8 mouse cellular contexts compared by ENCODE assay signal in the genomic region with DNA sequence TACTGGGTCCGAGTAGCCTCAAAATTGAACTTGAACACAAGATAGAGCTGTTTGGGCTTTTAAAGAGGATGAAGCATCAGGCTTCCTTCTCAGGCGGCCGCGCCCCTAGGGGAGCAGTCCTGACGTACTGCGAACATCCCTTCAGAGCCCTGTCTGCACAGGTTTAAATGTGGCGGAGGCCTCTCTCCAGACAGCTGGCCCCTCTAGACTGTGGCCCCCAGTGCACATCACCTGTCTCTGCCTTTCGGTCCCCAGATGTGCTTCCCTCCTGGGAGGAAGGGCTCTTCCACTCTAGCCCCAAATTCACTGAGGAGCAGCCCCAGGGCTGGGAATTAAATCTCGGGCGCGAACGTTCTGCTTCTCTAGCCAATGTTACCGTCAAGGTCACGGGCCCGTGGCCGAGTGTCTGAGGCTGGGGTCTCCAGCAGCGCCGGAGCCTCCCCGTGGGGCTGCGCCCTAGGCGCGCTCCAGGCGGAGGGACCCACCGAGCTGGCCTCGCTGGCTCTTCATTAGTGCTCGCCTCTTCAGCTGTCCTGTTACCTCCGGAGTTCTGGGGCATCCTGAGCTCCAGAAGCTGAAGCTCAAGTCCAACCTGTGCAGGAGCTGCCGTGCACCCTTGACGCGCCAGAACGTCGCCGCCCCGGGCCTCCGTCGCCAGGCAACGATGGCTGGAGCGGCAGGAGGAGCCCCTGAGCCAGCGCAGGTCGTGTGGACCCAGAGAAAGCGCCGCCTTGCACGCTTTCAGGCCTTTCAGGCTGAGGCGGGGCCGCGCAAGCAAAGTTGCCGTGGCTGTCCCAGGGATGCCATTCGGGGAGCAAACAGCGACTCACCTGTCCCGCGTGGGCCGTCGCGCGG. TPM values are rescaled to one million over a fixed set of nuclear protein-coding genes. Genes with fewer than 3 reads are reported as not detected.
DNase-seq lines count a peak whose midpoint lies in the region; ATAC-seq lines count a peak whose summit lies in the region.

No protein-coding gene starts in this region.

- 7% methylated on average over 55 of the region's 55 CpGs for WGBS in heart, embryonic 15.5 days
- 7% methylated on average over 55 of the region's 55 CpGs for WGBS in heart, embryonic 16.5 days
- WGBS in neural tube, embryonic 12.5 days: 3% methylated on average over 55 of the region's 55 CpGs

- no peaks in the 10 kb centered on the region for H3K9me3 ChIP-seq in heart, embryonic 15.5 days (replicated peaks)
- no peaks in the 10 kb centered on the region for H3K9me3 ChIP-seq in heart, embryonic 16.5 days (replicated peaks; ENCODE audit: control insufficient read depth, low read length)
- no peaks in the 10 kb centered on the region for H3K9me3 ChIP-seq in neural tube, embryonic 12.5 days

- DNase-seq in heart, adult 11 months: no peak
- peak; percentile 70 for DNase-seq in cerebellum, adult 9-10 months
- DNase-seq in kidney, postnatal 4 days: peak; percentile 59 to 73
- no peak for DNase-seq in gastrocnemius, adult 18-20 months (ENCODE audit: low spot score)

- no peaks in the 10 kb centered on the region for H3K36me3 ChIP-seq in heart, embryonic 15.5 days
- no peaks in the 10 kb centered on the region for H3K36me3 ChIP-seq in heart, embryonic 16.5 days (ENCODE audit: control insufficient read depth, insufficient read depth)
- H3K36me3 ChIP-seq in neural tube, embryonic 12.5 days: no peaks in the 10 kb centered on the region

- H3K27me3 ChIP-seq in heart, embryonic 15.5 days: peaks cover 51% of the 10 kb centered on the region
- peaks cover 31% of the 10 kb centered on the region for H3K27me3 ChIP-seq in heart, embryonic 16.5 days (ENCODE audit: control insufficient read depth, insufficient read depth, low read length)
- peaks cover 58% of the 10 kb centered on the region for H3K27me3 ChIP-seq in neural tube, embryonic 12.5 days (replicated peaks)

- H3K27ac ChIP-seq in heart, embryonic 15.5 days: peak overlapping the region; percentile 55
- no peak overlapping the region for H3K27ac ChIP-seq in heart, embryonic 16.5 days (ENCODE audit: low read length)
- H3K27ac ChIP-seq in neural tube, embryonic 12.5 days: no peak overlapping the region

- peak overlapping the region; percentile 63 for H3K4me3 ChIP-seq in heart, embryonic 15.5 days
- peak overlapping the region; percentile 67 for H3K4me3 ChIP-seq in heart, embryonic 16.5 days (ENCODE audit: low read length)
- H3K4me3 ChIP-seq in neural tube, embryonic 12.5 days: peak overlapping the region; percentile 49

- peak overlapping the region; percentile 64 for H3K9ac ChIP-seq in heart, embryonic 15.5 days
- peak overlapping the region; percentile 75 for H3K9ac ChIP-seq in heart, embryonic 16.5 days (ENCODE audit: low read length)
- H3K9ac ChIP-seq in neural tube, embryonic 12.5 days: peak overlapping the region; percentile 59

- H3K4me2 ChIP-seq in heart, embryonic 15.5 days: peak overlapping the region; percentile 98
- peak overlapping the region; percentile 96 for H3K4me2 ChIP-seq in heart, embryonic 16.5 days (ENCODE audit: low read depth, low read length)
- H3K4me2 ChIP-seq in neural tube, embryonic 12.5 days (replicated peaks): peak overlapping the region; percentile 97

- ATAC-seq in heart, embryonic 15.5 days (replicated peaks; ENCODE audit: insufficient number of reproducible peaks, insufficient read depth, low FRiP score, low read depth): peak; percentile 83
- ATAC-seq in heart, embryonic 16.5 days (replicated peaks; ENCODE audit: extremely low read depth, insufficient read depth, low FRiP score): peak; percentile 74
- peak; percentile 81 for ATAC-seq in neural tube, embryonic 12.5 days (ENCODE audit: low FRiP score, low read depth)
- no peak for ATAC-seq in activated CD4-positive, CD25-positive, alpha-beta regulatory T cell, adult 4 months

- peaks cover 15% of the 10 kb centered on the region for H3K4me1 ChIP-seq in heart, embryonic 15.5 days (replicated peaks)
- H3K4me1 ChIP-seq in heart, embryonic 16.5 days (ENCODE audit: control insufficient read depth, insufficient read depth, low read length): peaks cover 14% of the 10 kb centered on the region
- H3K4me1 ChIP-seq in neural tube, embryonic 12.5 days: peaks cover 17% of the 10 kb centered on the region

RNA-seq across cellular contexts. Expression of gene Slc6a17, which starts 0.8 kb away (rescaled TPM):
- polyA plus RNA-seq in heart, embryonic 15.5 days (2015; fragmentation: Nextera tagmentation; extraction: Ambion mirVana): 4.7 TPM in 2 replicates
- polyA plus RNA-seq in heart, embryonic 16.5 days (2015; fragmentation: Nextera tagmentation; extraction: Ambion mirVana): 4.6 and 5.7 TPM in 2 replicates
- polyA plus RNA-seq in neural tube, embryonic 12.5 days (2016; fragmentation: Nextera tagmentation; extraction: Ambion mirVana): 3.3 and 5.2 TPM in 2 replicates
- 1 to 10 TPM; 1.0 to 2.3 TPM for total RNA-seq in gastrocnemius, adult 18-20 months (2021)
- not detected for polyA plus RNA-seq in activated CD4-positive, CD25-positive, alpha-beta regulatory T cell, adult 4 months (2017; shearing (Covaris generic))

RNA-seq across cellular contexts. Expression of gene Ubl4b, which starts 37.9 kb away (rescaled TPM):
- not detected in 2 replicates for polyA plus RNA-seq in heart, embryonic 15.5 days (2015; fragmentation: Nextera tagmentation; extraction: Ambion mirVana)
- polyA plus RNA-seq in heart, embryonic 16.5 days (2015; fragmentation: Nextera tagmentation; extraction: Ambion mirVana): 0.11 TPM in 1 of 2 replicates, not detected in the other
- not detected in 2 replicates for polyA plus RNA-seq in neural tube, embryonic 12.5 days (2016; fragmentation: Nextera tagmentation; extraction: Ambion mirVana)
- not detected for total RNA-seq in gastrocnemius, adult 18-20 months (2021)
- not detected for polyA plus RNA-seq in activated CD4-positive, CD25-positive, alpha-beta regulatory T cell, adult 4 months (2017; shearing (Covaris generic))

RNA-seq across cellular contexts. Expression of gene Kcnc4, which starts 57.7 kb away (rescaled TPM):
- polyA plus RNA-seq in heart, embryonic 15.5 days (2015; fragmentation: Nextera tagmentation; extraction: Ambion mirVana): 0.08 and 0.14 TPM in 2 replicates
- polyA plus RNA-seq in heart, embryonic 16.5 days (2015; fragmentation: Nextera tagmentation; extraction: Ambion mirVana): 0.08 TPM in 1 of 2 replicates, not detected in the other
- 0.45 and 0.71 TPM in 2 replicates for polyA plus RNA-seq in neural tube, embryonic 12.5 days (2016; fragmentation: Nextera tagmentation; extraction: Ambion mirVana)
- 10 to 100 TPM; 53.1 to 95.8 TPM for total RNA-seq in gastrocnemius, adult 18-20 months (2021)
- not detected for polyA plus RNA-seq in activated CD4-positive, CD25-positive, alpha-beta regulatory T cell, adult 4 months (2017; shearing (Covaris generic))

Comparison
In these comparisons a context has a peak if more than half of its experiments do, and no peak if none do; other contexts are left out.
1. DNase-seq: peak in cerebellum, adult 9-10 months (single experiment) and kidney, postnatal 4 days (2 of 2); none in heart, adult 11 months (single experiment) and gastrocnemius, adult 18-20 months (single experiment).
2. Peak in every context shown above with its lines, with median percentiles within 50 percentile points of each other: H3K4me2 ChIP-seq, H3K4me3 ChIP-seq and H3K9ac ChIP-seq.